Mouse (Mus musculus): Measurements from ENCODE around the gene Polr3gl.

GRCm38 (mm10) chr3:96601251-96601787 lies 7.3 kb upstream of the Polr3gl start:
- TF ChIP-seq CTCF (IDR thresholded peaks at IDR 0.05; ENCODE audit: low read depth, low read length) (no peak), POLR2A (IDR thresholded peaks at IDR 0.05; ENCODE audit: borderline replicate concordance, low read depth, low read length) (no peak)
